Mouse (Mus musculus): Measurements from ENCODE around the gene Csad. TPM values are rescaled to one million over a fixed set of nuclear protein-coding genes. Genes with fewer than 3 reads are reported as not detected.

The Csad gene
- polyA plus RNA-seq, 1 experiment from 2014 or later: 78.1 TPM

DNA sequence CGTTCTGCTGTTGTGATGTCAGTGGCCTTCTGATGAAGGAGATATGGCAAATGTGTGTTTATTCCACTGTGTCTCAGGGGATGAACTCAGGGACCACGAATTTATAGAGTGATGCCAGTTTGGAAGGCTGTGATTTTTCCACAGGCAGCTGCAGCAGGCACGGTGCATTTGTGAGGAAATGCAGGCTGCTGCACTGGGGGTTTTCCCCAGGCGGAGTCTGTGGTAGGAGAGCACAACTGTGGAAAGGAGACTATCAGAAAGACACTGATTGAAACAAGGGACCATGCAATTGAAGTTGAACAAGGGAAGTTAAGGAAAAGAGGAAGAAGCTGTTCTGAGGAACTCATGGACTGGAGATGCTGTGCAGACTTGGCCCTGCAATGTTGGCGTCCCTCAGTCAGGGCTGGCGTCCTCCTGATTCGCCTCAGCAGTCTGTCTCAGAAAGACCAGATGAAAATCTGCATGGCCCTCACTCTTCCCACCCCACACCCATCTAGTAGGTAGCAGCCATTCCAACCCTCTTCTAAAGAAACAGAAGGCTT, 12.2 kb downstream of the Csad start:
- ATAC-seq (ENCODE audit: borderline replicate concordance, extremely low read depth, low FRiP score, low TSS enrichment): no peak
- Histone ChIP-seq H3K4me2 (no peak overlapping the region), H3K36me3 (no peaks in the 10 kb centered on the region), H3K27ac (no peak overlapping the region), H3K9ac (no peak overlapping the region; the same call in 1 of the 2 replicates), H3K9me3 (no peaks in the 10 kb centered on the region), H3K4me1 (peaks cover 16% of the 10 kb centered on the region), H3K27me3 (no peaks in the 10 kb centered on the region), H3K4me3 (no peak overlapping the region)
- WGBS: 50% methylated on average over 7 of the region's 7 CpGs

DNA sequence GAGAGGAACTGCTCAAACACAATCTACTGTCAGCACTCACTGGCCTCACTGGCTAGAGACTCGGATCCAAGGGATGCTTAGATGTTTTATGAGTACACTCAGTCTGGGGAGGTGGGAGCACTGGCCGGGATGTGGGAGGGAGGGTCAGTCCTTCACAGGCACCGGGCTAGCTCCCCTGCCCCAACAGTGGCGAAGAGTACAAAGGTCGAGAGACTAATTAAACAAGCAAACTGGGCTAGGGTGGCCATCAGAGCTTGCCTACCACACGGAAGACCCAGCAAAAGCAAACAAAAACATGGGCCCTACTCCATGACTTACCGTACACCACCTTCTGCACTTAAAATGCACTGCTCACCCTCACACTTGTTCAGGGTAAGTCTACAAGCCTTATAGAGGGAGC, 12.8 kb downstream of the Csad start:
- Histone ChIP-seq H3K9me3 (no peaks in the 10 kb centered on the region), H3K27me3 (no peaks in the 10 kb centered on the region), H3K27ac (no peak overlapping the region), H3K9ac (no peak overlapping the region; the same call in 1 of the 2 replicates), H3K4me1 (peaks cover 16% of the 10 kb centered on the region), H3K4me3 (no peak overlapping the region), H3K36me3 (no peaks in the 10 kb centered on the region), H3K4me2 (no peak overlapping the region)
- ATAC-seq (ENCODE audit: borderline replicate concordance, extremely low read depth, low FRiP score, low TSS enrichment): no peak
- WGBS: 34% methylated on average over 7 of the region's 7 CpGs

DNA sequence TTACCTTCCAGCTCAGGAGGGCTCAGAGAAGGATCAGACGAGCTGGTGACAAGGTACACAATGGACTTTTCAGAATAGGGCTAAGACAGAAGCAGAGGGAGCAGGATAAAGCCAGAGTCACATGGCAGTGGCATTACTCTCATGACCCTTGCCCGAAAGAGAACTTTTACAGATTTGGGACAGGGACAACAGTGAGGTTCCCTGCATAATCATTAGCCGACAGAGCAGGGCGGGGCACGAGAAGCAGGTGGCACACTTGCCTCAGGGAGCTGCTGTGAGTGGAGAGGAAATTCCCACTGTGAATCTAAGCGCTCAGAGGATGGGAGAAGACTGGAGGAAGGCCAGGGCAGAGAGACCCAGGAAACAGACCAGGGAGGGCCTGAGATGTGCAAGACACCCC, 15.6 kb downstream of the Csad start:
- Histone ChIP-seq H3K4me3 (no peak overlapping the region), H3K36me3 (peaks cover 12% of the 10 kb centered on the region; the same call in 1 of the 2 replicates), H3K4me1 (peaks cover 16% of the 10 kb centered on the region), H3K27me3 (no peaks in the 10 kb centered on the region), H3K9ac (no peak overlapping the region), H3K27ac (peak overlapping the region; percentile 52; the same call in 1 of the 2 replicates), H3K4me2 (no peak overlapping the region), H3K9me3 (no peaks in the 10 kb centered on the region)
- 48% methylated on average over 6 of the region's 6 CpGs for WGBS
- ATAC-seq (ENCODE audit: borderline replicate concordance, extremely low read depth, low FRiP score, low TSS enrichment): no peak

DNA sequence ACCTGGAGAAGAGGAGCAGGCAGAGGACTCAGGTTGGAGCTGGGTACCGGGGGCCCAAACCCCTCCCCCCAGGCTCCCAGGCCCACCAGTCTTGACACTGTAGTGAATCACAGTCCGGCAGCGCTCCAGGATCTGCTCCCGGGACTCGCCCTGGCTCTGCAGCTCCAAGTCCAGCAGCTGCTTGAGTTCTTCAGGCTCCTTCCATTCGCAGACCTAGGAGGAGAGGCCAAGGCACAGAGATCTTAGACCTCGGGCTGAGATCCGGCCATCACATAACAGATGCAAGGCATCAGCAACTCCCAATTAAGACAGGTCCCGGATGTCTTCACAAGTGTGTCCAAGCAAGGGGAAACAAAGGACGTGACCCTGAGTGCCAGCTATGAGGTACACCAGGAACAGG, 16.4 kb downstream of the Csad start:
- H3K4me2 ChIP-seq: no peak overlapping the region
- no peak overlapping the region for H3K9ac ChIP-seq
- H3K9me3 ChIP-seq: no peaks in the 10 kb centered on the region
- peaks cover 12% of the 10 kb centered on the region; the same call in 1 of the 2 replicates for H3K36me3 ChIP-seq
- peaks cover 16% of the 10 kb centered on the region for H3K4me1 ChIP-seq
- peak; percentile 87 for ATAC-seq (ENCODE audit: borderline replicate concordance, extremely low read depth, low FRiP score, low TSS enrichment)
- WGBS: 41% methylated on average over 10 of the region's 10 CpGs
- H3K27ac ChIP-seq: peak overlapping the region; percentile 53
- no peak overlapping the region for H3K4me3 ChIP-seq
- H3K27me3 ChIP-seq: no peaks in the 10 kb centered on the region

DNA sequence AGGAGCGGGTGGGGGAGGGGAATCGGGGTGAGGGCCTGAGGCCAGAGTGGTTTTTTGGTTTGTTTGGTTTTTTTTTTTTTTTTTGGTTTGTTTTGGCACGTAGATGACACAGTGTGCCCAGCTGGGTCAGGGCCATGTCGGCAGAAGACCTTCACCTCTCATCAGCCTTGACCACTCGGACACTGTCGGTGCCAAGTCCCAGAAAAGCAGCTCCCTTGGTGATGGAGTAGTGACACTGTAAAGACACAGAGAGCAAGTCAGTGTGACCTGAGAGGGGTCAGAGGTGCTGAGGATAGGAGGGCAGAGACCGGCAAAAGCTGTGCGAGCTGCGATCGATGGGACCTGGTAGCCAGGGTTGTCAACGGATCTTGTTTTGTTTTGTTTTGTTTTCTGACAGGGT, 18.3 kb downstream of the Csad start:
- Histone ChIP-seq H3K27ac (no peak overlapping the region), H3K4me2 (no peak overlapping the region), H3K9ac (no peak overlapping the region), H3K4me1 (peaks cover 16% of the 10 kb centered on the region), H3K36me3 (peaks cover 12% of the 10 kb centered on the region), H3K9me3 (no peaks in the 10 kb centered on the region), H3K27me3 (no peaks in the 10 kb centered on the region), H3K4me3 (no peak overlapping the region)
- no peak for ATAC-seq (ENCODE audit: borderline replicate concordance, extremely low read depth, low FRiP score, low TSS enrichment)
- 66% methylated on average over 11 of the region's 11 CpGs for WGBS

DNA sequence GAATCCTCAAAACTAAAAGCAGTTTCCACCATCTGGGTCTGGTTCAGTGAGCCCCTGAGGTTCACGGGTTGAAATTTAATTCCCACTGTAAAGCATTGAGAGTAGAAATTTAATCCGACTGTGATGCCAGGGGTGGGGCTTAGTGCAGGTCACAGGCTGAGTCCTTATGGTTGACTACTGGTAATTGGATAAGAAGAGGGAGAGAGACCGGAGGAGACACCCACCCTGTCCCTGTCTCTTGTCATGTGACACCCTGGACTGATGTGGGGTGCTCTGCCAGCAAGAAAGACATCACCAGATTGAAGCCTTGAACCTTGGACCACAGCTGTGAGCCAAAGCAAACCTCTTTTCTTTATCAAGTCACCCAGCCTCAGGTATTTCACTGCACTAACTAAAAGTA, 21.4 kb downstream of the Csad start:
- Histone ChIP-seq H3K4me2 (no peak overlapping the region), H3K27me3 (no peaks in the 10 kb centered on the region), H3K4me1 (peaks cover 4% of the 10 kb centered on the region), H3K27ac (no peak overlapping the region), H3K4me3 (no peak overlapping the region), H3K9me3 (no peaks in the 10 kb centered on the region), H3K9ac (no peak overlapping the region), H3K36me3 (peaks cover 12% of the 10 kb centered on the region)
- 75% methylated on average over 3 of the region's 3 CpGs for WGBS
- no peak for ATAC-seq (ENCODE audit: borderline replicate concordance, extremely low read depth, low FRiP score, low TSS enrichment)

DNA sequence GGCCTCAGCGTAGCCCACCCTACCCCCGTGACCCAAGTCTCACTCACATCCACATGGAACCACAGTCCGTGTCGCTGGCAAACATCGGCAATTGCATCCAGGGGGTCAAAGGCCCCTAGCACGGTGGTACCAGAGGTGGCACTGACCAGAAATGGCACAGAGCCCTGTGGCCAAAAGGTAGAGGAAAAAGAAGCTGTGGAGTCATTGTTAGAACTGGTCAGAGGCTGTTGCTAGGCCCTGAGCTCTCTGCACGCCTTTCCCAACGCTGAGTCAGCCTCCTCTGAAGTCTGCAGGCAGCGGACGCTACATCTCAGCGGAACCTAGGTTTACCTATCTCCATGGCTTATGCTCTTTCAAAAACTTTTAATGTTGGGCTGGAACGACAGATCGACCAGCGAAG, 24.6 kb downstream of the Csad start:
- WGBS: 84% methylated on average over 14 of the region's 14 CpGs
- H3K9me3 ChIP-seq: no peaks in the 10 kb centered on the region
- no peaks in the 10 kb centered on the region for H3K27me3 ChIP-seq
- no peak overlapping the region for H3K27ac ChIP-seq
- H3K9ac ChIP-seq: no peak overlapping the region
- peaks cover 4% of the 10 kb centered on the region; the same call in 1 of the 2 replicates for H3K36me3 ChIP-seq
- no peak overlapping the region for H3K4me3 ChIP-seq
- no peaks in the 10 kb centered on the region for H3K4me1 ChIP-seq
- no peak for ATAC-seq (ENCODE audit: borderline replicate concordance, extremely low read depth, low FRiP score, low TSS enrichment)
- no peak overlapping the region for H3K4me2 ChIP-seq

DNA sequence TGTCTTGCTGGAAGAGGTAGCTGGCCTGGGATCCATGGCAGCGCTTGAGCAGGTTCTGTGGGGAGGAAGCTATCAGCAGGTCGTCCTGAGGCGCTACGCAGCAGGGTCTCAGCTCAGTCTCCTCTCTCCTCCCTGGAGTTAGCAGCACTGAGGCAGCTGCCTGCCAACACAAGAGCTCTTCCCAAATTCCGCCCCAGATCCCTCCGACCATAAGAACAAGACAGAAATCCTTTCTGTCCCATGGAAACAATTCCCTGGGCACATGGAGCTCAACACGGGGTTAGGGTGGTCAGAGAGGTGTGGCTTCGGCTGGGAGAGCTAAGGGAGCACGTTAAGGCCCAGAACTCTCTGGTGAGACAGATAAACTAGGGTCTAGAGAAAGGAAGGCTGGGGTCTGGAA, 25.4 kb downstream of the Csad start:
- H3K4me1 ChIP-seq: no peaks in the 10 kb centered on the region
- ATAC-seq (ENCODE audit: borderline replicate concordance, extremely low read depth, low FRiP score, low TSS enrichment): no peak
- no peaks in the 10 kb centered on the region for H3K9me3 ChIP-seq
- no peaks in the 10 kb centered on the region for H3K27me3 ChIP-seq
- H3K4me2 ChIP-seq: no peak overlapping the region
- no peak overlapping the region for H3K9ac ChIP-seq
- 76% methylated on average over 9 of the region's 9 CpGs for WGBS
- no peak overlapping the region for H3K27ac ChIP-seq
- H3K36me3 ChIP-seq: peaks cover 8% of the 10 kb centered on the region; the same call in 1 of the 2 replicates
- H3K4me3 ChIP-seq: no peak overlapping the region

DNA sequence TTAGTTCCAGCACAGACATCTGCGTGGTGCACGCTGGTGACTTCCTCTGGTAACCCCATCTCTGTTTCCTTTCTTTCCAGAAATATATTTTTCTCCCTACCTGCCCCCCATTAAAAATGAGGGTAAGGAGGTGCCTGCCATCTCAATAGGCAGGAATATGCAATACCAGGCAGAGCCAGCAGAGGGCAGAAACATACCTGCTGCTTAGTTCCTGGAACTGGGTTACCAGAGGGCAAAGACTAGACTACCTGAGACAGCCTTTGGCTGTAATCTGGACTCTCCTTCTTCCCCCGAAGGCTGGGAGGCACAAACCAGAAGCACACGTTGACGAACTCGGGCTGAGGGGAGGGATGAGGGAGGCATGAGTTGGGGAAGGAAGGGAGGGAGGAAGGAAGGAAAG, 26.2 kb downstream of the Csad start:
- no peak overlapping the region for H3K4me2 ChIP-seq
- no peak overlapping the region for H3K4me3 ChIP-seq
- H3K27ac ChIP-seq: no peak overlapping the region
- H3K36me3 ChIP-seq: peaks cover 8% of the 10 kb centered on the region; the same call in 1 of the 2 replicates
- WGBS: 15% methylated on average over 6 of the region's 6 CpGs
- H3K9ac ChIP-seq: no peak overlapping the region
- ATAC-seq (ENCODE audit: borderline replicate concordance, extremely low read depth, low FRiP score, low TSS enrichment): no peak
- no peaks in the 10 kb centered on the region for H3K9me3 ChIP-seq
- H3K27me3 ChIP-seq: no peaks in the 10 kb centered on the region
- H3K4me1 ChIP-seq: no peaks in the 10 kb centered on the region

DNA sequence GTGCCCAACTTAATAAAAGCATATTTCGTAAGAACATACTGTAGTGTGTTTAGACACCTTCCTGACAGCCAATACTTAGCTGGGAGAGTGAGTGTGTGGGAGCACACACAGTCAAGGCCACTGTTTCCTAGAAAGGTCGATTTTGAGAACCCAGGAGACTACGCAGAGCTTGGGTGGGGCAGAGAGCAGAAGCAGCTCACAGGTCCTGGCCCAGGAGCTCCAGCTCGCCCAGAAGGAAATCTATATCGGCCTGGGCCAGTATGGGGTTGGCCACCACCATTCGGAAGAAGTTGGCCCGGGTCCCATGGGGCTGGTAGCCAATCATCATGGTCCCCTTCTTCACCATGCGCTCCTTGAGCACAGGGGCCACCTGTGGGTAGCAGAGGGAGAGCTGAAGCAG, 27.1 kb downstream of the Csad start:
- ATAC-seq (ENCODE audit: borderline replicate concordance, extremely low read depth, low FRiP score, low TSS enrichment): no peak
- H3K36me3 ChIP-seq: peaks cover 8% of the 10 kb centered on the region; the same call in 1 of the 2 replicates
- no peak overlapping the region for H3K27ac ChIP-seq
- no peak overlapping the region for H3K4me2 ChIP-seq
- H3K9ac ChIP-seq: no peak overlapping the region
- WGBS: 79% methylated on average over 8 of the region's 8 CpGs
- no peak overlapping the region for H3K4me3 ChIP-seq
- H3K9me3 ChIP-seq: no peaks in the 10 kb centered on the region
- no peaks in the 10 kb centered on the region for H3K4me1 ChIP-seq
- H3K27me3 ChIP-seq: no peaks in the 10 kb centered on the region

DNA sequence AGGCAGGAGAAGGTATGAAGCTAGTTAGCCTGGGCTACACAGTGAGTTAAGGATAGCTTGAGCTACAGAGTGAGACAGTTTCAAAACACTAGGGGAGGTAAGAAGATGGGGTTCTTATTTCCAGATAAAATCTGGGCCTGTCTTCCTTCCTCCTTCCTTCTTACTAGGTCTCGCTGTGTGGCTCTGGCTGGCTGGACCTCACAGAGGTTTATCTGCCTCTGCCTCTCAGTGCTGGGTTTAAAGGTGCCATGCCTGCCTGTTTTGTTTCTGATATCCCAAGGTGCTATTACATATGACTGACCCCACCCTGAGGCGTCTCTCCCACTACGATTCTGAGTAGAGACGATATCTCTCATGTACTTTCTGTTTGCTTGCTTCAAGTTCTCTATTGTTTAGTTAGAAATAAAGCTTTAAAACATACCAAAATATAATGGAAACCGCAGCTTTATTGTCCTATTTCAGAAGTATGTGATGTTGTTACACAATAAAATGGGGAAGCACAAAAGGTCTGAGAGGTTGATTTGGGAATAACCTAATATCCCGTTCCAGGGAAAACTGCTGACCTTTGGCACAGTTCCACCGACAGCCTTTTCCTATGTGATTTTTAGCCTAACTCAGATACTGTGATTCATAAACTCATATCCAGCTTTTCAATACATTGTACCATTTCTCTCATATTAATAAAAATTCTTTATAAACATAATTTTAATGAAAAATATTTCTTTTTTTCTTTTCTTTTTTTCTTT, 27.8 kb downstream of the Csad start:
- ATAC-seq (ENCODE audit: borderline replicate concordance, extremely low read depth, low FRiP score, low TSS enrichment): no peak
- H3K4me3 ChIP-seq: no peak overlapping the region
- no peaks in the 10 kb centered on the region for H3K4me1 ChIP-seq
- no peak overlapping the region for H3K27ac ChIP-seq
- no peaks in the 10 kb centered on the region for H3K9me3 ChIP-seq
- no peaks in the 10 kb centered on the region for H3K27me3 ChIP-seq
- 75% methylated on average over 7 of the region's 7 CpGs for WGBS
- H3K9ac ChIP-seq: no peak overlapping the region
- H3K4me2 ChIP-seq: no peak overlapping the region
- H3K36me3 ChIP-seq: peaks cover 8% of the 10 kb centered on the region; the same call in 1 of the 2 replicates

DNA sequence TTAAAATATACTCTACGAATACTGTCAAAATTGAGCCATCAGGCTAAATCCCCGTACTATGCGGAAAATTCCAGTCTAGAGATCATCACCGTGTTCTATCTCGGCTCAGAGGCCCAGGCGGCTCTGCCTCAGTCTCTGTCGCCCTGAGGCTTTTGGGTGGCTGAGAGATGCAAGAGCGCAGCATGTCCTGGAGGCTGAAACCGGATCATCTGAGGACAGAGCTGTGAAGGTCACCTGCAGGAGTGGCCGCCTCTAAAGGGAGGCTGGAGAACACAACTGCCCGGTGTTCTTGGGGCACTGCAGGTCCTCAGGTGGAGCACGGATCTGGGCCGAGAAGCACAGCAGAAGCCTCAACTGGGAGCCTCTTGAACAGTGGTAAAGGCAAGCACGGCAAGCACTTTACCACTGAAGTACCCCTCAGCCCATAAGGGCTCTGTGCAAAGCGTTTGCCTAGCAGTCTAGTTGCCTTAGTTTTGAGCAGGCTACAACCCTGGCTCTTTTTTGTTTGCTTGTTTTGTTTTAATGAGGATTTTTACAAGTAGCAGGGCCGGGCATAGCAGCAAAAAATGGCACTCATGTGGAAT, 28.7 kb downstream of the Csad start:
- Histone ChIP-seq H3K9ac (no peak overlapping the region), H3K36me3 (peaks cover 8% of the 10 kb centered on the region), H3K27me3 (no peaks in the 10 kb centered on the region), H3K27ac (no peak overlapping the region), H3K4me3 (no peak overlapping the region), H3K9me3 (no peaks in the 10 kb centered on the region), H3K4me1 (no peaks in the 10 kb centered on the region), H3K4me2 (no peak overlapping the region)
- WGBS: 80% methylated on average over 16 of the region's 16 CpGs
- ATAC-seq (ENCODE audit: borderline replicate concordance, extremely low read depth, low FRiP score, low TSS enrichment): 0 out of 2 replicates have a peak, but pooled peaks have one; percentile 21

Data from lung, embryonic 15.5 days (tissue).